Mouse (Mus musculus) spleen, adult 10 weeks (tissue): ENCODE measurements around the gene Zfyve16. TPM values are rescaled to one million over a fixed set of nuclear protein-coding genes. Genes with fewer than 3 reads are reported as not detected.

Source experiments
- polyA plus RNA-seq: library from polyadenylated mRNA; stranded (reverse); fragments of 350-450 nt; fragmentation: Illumina TruSeq; extraction: RNeasy Lipid Tissue Mini Kit (QIAGEN cat#74804); gene quantifications from one replicate; pipeline ENCODE4 v1.2.3, GENCODE M21; 2015; ENCODE audit warnings: low replicate concordance; ENCODE audit not compliant: insufficient read depth

Zfyve16 gene
- polyA plus RNA-seq, result 20.9 TPM

DNA sequence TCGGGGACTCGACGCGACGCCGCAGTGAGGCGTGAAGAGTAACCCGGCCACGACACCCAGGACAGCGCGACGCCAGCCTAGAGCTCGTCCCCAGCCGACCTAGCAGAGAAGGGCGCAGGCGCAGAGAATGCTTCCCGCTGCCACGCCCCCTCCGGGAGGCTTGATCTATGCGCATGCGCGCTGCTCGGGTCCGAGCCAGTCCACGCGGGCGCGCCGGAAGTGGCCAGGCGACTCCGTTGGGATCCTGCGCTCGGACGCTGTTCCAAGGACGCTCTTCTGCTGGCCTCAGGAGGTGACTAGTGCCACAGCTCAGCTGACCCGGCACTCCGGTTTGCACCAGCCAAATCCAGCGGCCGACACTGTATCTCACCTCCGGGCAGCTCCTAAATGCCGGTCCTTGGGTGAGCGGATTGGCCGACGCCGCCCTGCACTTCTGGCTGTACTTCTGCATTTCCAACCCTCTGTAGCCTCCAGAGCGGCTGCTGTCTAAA lies at the start of gene Zfyve16:
Gene Zfyve16 (minus strand): TSS at position 148 of the 491 bp plus-strand sequence.

GRCm38 (mm10) chr13:92576072-92576471 lies 45.4 kb upstream of the Zfyve16 start, which contains the start of gene Spz1:
Gene Spz1, minus strand, starts transcription at chr13:92576172.

DNA sequence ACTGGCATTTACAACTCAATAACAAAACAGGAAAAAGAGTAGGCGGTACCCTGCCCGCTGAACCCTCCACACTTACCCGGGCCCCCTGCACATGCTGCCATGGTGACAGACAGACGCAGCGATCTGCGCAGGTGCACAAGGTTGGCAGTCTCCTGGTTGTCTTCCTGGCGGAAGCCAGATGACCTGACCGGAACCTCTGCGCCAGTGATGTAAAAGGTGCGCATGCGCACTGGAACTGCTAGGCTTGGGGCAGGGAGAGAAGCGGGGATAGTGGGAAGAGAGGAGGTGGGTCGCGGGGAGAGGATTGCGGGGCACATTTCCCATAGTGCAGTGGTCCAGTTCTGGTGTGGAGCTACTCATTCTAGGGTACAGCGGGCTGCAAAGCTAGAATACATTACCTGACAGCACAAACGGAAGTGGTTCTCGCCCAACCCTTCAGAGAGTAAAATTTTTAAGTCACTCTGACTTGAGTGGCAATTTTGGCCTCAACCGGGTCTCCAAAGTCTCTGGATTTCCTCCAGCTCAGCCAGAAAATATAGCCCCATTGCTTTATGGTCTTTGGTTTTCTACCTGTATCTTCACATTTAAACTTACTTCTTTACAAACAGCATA lies 46.7 kb downstream of the Zfyve16 start, which contains the start of gene Fam151b:
Gene Fam151b (minus strand): TSS at position 164 of the 612 bp plus-strand sequence.

Other genes starting within 250 kb of the Zfyve16 start
- gene Gm20379, start 224.9 kb downstream of the Zfyve16 start, polyA plus RNA-seq, result not detected
- gene Dhfr, start 176.1 kb downstream of the Zfyve16 start, polyA plus RNA-seq, result 5.6 TPM
- gene Msh3, start 175.9 kb downstream of the Zfyve16 start, polyA plus RNA-seq, result 31.8 TPM
- gene Ankrd34b, start 105.0 kb downstream of the Zfyve16 start, polyA plus RNA-seq, result not detected
- gene Fam151b, start 46.9 kb downstream of the Zfyve16 start, polyA plus RNA-seq, result 4.0 TPM
- gene Spz1, start 45.3 kb upstream of the Zfyve16 start, polyA plus RNA-seq, result not detected
- 32.6 TPM for gene Serinc5, start 80.2 kb upstream of the Zfyve16 start, polyA plus RNA-seq